In genomic region chr13:44608681-44609335, GRCm38 (mm10) we compare ENCODE assay signal across 16 mouse cellular contexts.
DNase-seq lines count a peak whose midpoint lies in the region.
"Had no signal": no experiment of that assay in that cellular context is flagged by ENCODE, and none has a peak within 500 bp of the region (broad histone marks: within the 10 kb centered on the region; RNA-seq: fewer than 3 reads in every experiment).

No protein-coding gene starts in this region.

- H3K9me3 ChIP-seq in limb, embryonic 10.5 days (replicated peaks) = no peaks in the 10 kb centered on the region
- H3K9me3 ChIP-seq: hindbrain, embryonic 12.5 days; kidney, embryonic 15.5 days; lung, embryonic 15.5 days; megakaryocyte, embryonic 14.5 days had no signal

- intact Hi-C loops in heart, postnatal 25 days (cut with DNase I) = no loop called here

- 44% methylated on average over 11 of the region's 11 CpGs for WGBS in limb, embryonic 10.5 days

- peak overlapping the region; percentile 56; the same call in 1 of the 2 replicates for H3K27ac ChIP-seq in limb, embryonic 10.5 days
- H3K27ac ChIP-seq: hindbrain, embryonic 12.5 days; kidney, embryonic 15.5 days; lung, embryonic 15.5 days had no signal

- H3K36me3 ChIP-seq in limb, embryonic 10.5 days = no peaks in the 10 kb centered on the region
- H3K36me3 ChIP-seq: hindbrain, embryonic 12.5 days; kidney, embryonic 15.5 days; lung, embryonic 15.5 days had no signal

- peaks cover 8% of the 10 kb centered on the region for H3K4me1 ChIP-seq in limb, embryonic 10.5 days
- H3K4me1 ChIP-seq: hindbrain, embryonic 12.5 days; lung, embryonic 15.5 days had no signal

- H3K27me3 ChIP-seq in limb, embryonic 10.5 days (ENCODE audit: low read depth, poor library complexity, severe bottlenecking) = no peaks in the 10 kb centered on the region
- H3K27me3 ChIP-seq: hindbrain, embryonic 12.5 days; kidney, embryonic 15.5 days; lung, embryonic 15.5 days; megakaryocyte, embryonic 14.5 days; Patski had no signal

- peak; percentile 41 to 54 for DNase-seq in heart, adult 18-20 months
- no peak for DNase-seq in heart, postnatal 25 days (ENCODE audit: low spot score)
- peak; percentile 70 for DNase-seq in adrenal gland, postnatal 14 days
- DNase-seq in heart, adult 9 months (ENCODE audit: low spot score in 2 of 2) = peak; percentile 34 to 41
- peak; percentile 47 for DNase-seq in limb, embryonic 10.5 days (ENCODE audit: low spot score)
- DNase-seq in retina, postnatal 1 day = no peak
- no peak for DNase-seq in thymus, adult 18-20 months
- DNase-seq in ovary, postnatal 10 days (ENCODE audit: low spot score) = no peak
- DNase-seq: embryo, embryonic 11 days; spleen, adult 18-20 months had no signal

- H3K4me3 ChIP-seq in limb, embryonic 10.5 days = no peak overlapping the region
- H3K4me3 ChIP-seq: hindbrain, embryonic 12.5 days; kidney, embryonic 15.5 days; lung, embryonic 15.5 days; megakaryocyte, embryonic 14.5 days; myocyte had no signal

Comparison
In these comparisons a context has a peak if more than half of its experiments do, and no peak if none do; other contexts are left out.
1. DNase-seq: peak in heart, adult 18-20 months (2 of 2), adrenal gland, postnatal 14 days (single experiment), heart, adult 9 months (2 of 2) and limb, embryonic 10.5 days (single experiment); none in heart, postnatal 25 days (single experiment), retina, postnatal 1 day (single experiment), thymus, adult 18-20 months (0 of 2) and ovary, postnatal 10 days (single experiment).